Mouse (Mus musculus): ENCODE measurements around the gene Prss57. TPM values are rescaled to one million over a fixed set of nuclear protein-coding genes. Genes with fewer than 3 reads are reported as not detected.

The Prss57 gene
- total RNA-seq (2014; fragmentation: Nextera tagmentation) (not detected in 2 replicates), total RNA-seq (2017) (0.05 TPM in 1 of 2 replicates, not detected in the other), polyA plus RNA-seq (2012) (not detected in 2 replicates)

GRCm38 (mm10) chr10:79790861-79791260 lies at the start of gene Prss57:
Prss57 (minus strand) TSS chr10:79790961.
- ATAC-seq (ENCODE audit: extremely low read depth, insufficient number of reproducible peaks, low FRiP score, poor library complexity, severe bottlenecking) (no peak), DNase-seq (ENCODE audit: low spot score) (no peak)
- 0 out of 2 replicates have a peak, but pooled peaks cover 2% of the 10 kb centered on the region for H3K9me3 ChIP-seq (replicated peaks)
- peaks cover 25% of the 10 kb centered on the region for H3K4me1 ChIP-seq (ENCODE audit: insufficient read depth, low read depth, low read length)
- H3K36me3 ChIP-seq (replicated peaks) = no peaks in the 10 kb centered on the region
- no peak for TF ChIP-seq GATA2 (IDR thresholded peaks at IDR 0.05; ENCODE audit: borderline replicate concordance, low read depth, low read length)
- TF ChIP-seq CTCF (IDR thresholded peaks at IDR 0.05; ENCODE audit: low read depth, low read length) = no peak
- no peak for TF ChIP-seq POLR2AphosphoS5 (IDR thresholded peaks at IDR 0.05; ENCODE audit: insufficient replicate concordance, low read depth, low read length)
- no peak for TF ChIP-seq GATA1 (IDR thresholded peaks at IDR 0.05; ENCODE audit: borderline replicate concordance, low read length)
- TF ChIP-seq TAL1 (conservative IDR thresholded peaks at IDR 0.05; ENCODE audit: low read depth, low read length) = no peak
- H3K27me3 ChIP-seq (ENCODE audit: insufficient read depth, low read length) = peaks cover 40% of the 10 kb centered on the region
- H3K4me3 ChIP-seq (ENCODE audit: low read depth, low read length) = no peak within 1 kb of the TSS

- no peak for DNase-seq (ENCODE audit: low spot score)
- no peaks in the 10 kb centered on the region for H3K36me3 ChIP-seq (replicated peaks)
- TF ChIP-seq TAL1 (conservative IDR thresholded peaks at IDR 0.05; ENCODE audit: low read depth, low read length) (no peak; the same call in 1 of the 2 replicates), CTCF (IDR thresholded peaks at IDR 0.05; ENCODE audit: low read depth, low read length) (no peak), POLR2AphosphoS5 (IDR thresholded peaks at IDR 0.05; ENCODE audit: insufficient replicate concordance, low read depth, low read length) (no peak), GATA2 (IDR thresholded peaks at IDR 0.05; ENCODE audit: borderline replicate concordance, low read depth, low read length) (no peak), GATA1 (IDR thresholded peaks at IDR 0.05; ENCODE audit: borderline replicate concordance, low read length) (no peak)
- H3K4me3 ChIP-seq (ENCODE audit: low read depth, low read length) = no peak overlapping the region
- peaks cover 15% of the 10 kb centered on the region for H3K4me1 ChIP-seq (ENCODE audit: insufficient read depth, low read depth, low read length)
- ATAC-seq (ENCODE audit: extremely low read depth, insufficient number of reproducible peaks, low FRiP score, poor library complexity, severe bottlenecking) = no peak
- peaks cover 41% of the 10 kb centered on the region for H3K27me3 ChIP-seq (ENCODE audit: insufficient read depth, low read length)
- 0 out of 2 replicates have a peak, but pooled peaks cover 4% of the 10 kb centered on the region for H3K9me3 ChIP-seq (replicated peaks)
Observed at GRCm38 (mm10) chr10:79840091-79840490, 49.3 kb upstream of the Prss57 start.

GRCm38 (mm10) chr10:79838151-79838550 lies 47.4 kb upstream of the Prss57 start:
- Histone ChIP-seq H3K9me3 (replicated peaks) (0 out of 2 replicates have a peak, but pooled peaks cover 4% of the 10 kb centered on the region), H3K27me3 (ENCODE audit: insufficient read depth, low read length) (peaks cover 26% of the 10 kb centered on the region), H3K4me1 (ENCODE audit: insufficient read depth, low read depth, low read length) (peaks cover 18% of the 10 kb centered on the region), H3K4me3 (ENCODE audit: low read depth, low read length) (no peak overlapping the region), H3K36me3 (replicated peaks) (no peaks in the 10 kb centered on the region)
- TF ChIP-seq GATA1 (IDR thresholded peaks at IDR 0.05; ENCODE audit: borderline replicate concordance, low read length) = no peak
- no peak for TF ChIP-seq POLR2AphosphoS5 (IDR thresholded peaks at IDR 0.05; ENCODE audit: insufficient replicate concordance, low read depth, low read length)
- no peak for TF ChIP-seq CTCF (IDR thresholded peaks at IDR 0.05; ENCODE audit: low read depth, low read length)
- no peak for TF ChIP-seq GATA2 (IDR thresholded peaks at IDR 0.05; ENCODE audit: borderline replicate concordance, low read depth, low read length)
- no peak for TF ChIP-seq TAL1 (conservative IDR thresholded peaks at IDR 0.05; ENCODE audit: low read depth, low read length)
- ATAC-seq (ENCODE audit: extremely low read depth, insufficient number of reproducible peaks, low FRiP score, poor library complexity, severe bottlenecking) (no peak), DNase-seq (ENCODE audit: low spot score) (no peak)

GRCm38 (mm10) chr10:79836918-79837317 lies 46.2 kb upstream of the Prss57 start:
- no peaks in the 10 kb centered on the region for H3K36me3 ChIP-seq (replicated peaks)
- peaks cover 30% of the 10 kb centered on the region for H3K27me3 ChIP-seq (ENCODE audit: insufficient read depth, low read length)
- no peak for DNase-seq (ENCODE audit: low spot score)
- TF ChIP-seq POLR2AphosphoS5 (IDR thresholded peaks at IDR 0.05; ENCODE audit: insufficient replicate concordance, low read depth, low read length) (no peak), GATA1 (IDR thresholded peaks at IDR 0.05; ENCODE audit: borderline replicate concordance, low read length) (no peak)
- H3K9me3 ChIP-seq (replicated peaks) = 0 out of 2 replicates have a peak, but pooled peaks cover 4% of the 10 kb centered on the region
- H3K4me3 ChIP-seq (ENCODE audit: low read depth, low read length) = no peak overlapping the region
- H3K4me1 ChIP-seq (ENCODE audit: insufficient read depth, low read depth, low read length) = peaks cover 16% of the 10 kb centered on the region
- ATAC-seq (ENCODE audit: extremely low read depth, insufficient number of reproducible peaks, low FRiP score, poor library complexity, severe bottlenecking) = no peak

DNA sequence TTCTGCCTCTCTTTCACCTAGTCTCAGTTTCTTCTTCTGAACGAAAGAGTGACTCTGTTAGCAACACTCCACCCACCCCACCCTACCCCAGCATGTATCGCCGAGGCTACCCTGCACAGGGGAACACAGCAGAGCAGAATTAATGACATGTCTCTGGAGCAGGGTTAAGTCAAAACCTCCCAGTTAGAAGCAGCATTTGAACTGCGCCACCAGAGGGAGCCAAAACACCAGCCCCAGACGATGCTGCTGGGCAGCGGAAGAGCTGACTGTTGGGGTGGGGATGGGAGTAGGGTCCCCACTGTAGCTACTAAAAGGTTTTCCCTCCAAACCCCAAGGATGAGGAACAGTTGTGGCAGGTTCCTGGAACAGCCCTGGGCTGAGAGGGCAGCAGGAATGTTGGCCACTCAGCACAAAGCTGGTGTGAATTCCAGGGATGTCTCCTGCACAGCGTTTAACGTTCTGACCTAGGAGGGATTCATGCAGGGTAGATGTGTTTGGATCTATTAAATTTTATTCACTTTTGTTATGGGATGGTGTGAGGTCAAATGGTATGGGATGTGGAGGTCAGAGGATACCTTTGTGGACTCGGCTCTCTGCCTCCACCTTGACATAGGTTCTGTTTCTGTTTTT lies 44.1 kb upstream of the Prss57 start:
- Histone ChIP-seq H3K4me3 (ENCODE audit: low read depth, low read length) (no peak overlapping the region), H3K4me1 (ENCODE audit: insufficient read depth, low read depth, low read length) (0 out of 2 replicates have a peak, but pooled peaks cover 3% of the 10 kb centered on the region), H3K36me3 (replicated peaks) (no peaks in the 10 kb centered on the region), H3K27me3 (ENCODE audit: insufficient read depth, low read length) (peaks cover 36% of the 10 kb centered on the region), H3K9me3 (replicated peaks) (0 out of 2 replicates have a peak, but pooled peaks cover 4% of the 10 kb centered on the region)
- no peak for TF ChIP-seq GATA2 (IDR thresholded peaks at IDR 0.05; ENCODE audit: borderline replicate concordance, low read depth, low read length)
- TF ChIP-seq CTCF (IDR thresholded peaks at IDR 0.05; ENCODE audit: low read depth, low read length) = peak; percentile 75; the same call in 1 of the 2 replicates
- DNase-seq (ENCODE audit: low spot score) = peak; percentile 55
- ATAC-seq (ENCODE audit: extremely low read depth, insufficient number of reproducible peaks, low FRiP score, poor library complexity, severe bottlenecking) = no peak

DNA sequence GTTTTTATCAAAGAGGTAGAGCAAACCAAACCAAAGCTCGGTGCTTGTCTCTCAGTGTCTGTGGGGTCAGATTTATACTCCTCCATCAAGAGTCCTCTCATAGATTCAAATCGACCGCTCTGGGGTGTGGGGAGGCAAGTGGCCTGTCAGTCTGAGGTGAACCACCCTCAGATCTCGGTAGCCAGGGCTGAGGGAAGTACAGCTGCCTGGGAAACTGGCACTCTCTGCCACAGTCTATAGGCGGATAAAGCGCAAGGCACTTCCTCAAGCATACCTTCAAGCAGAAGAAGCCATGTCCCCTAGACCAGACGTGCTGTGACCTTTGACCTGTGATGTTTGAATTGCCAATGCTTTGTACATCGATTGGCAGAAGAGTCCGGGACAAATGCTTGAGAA lies 42.0 kb upstream of the Prss57 start:
- DNase-seq (ENCODE audit: low spot score) (no peak), ATAC-seq (ENCODE audit: extremely low read depth, insufficient number of reproducible peaks, low FRiP score, poor library complexity, severe bottlenecking) (no peak)
- Histone ChIP-seq H3K4me3 (ENCODE audit: low read depth, low read length) (no peak overlapping the region), H3K4me1 (ENCODE audit: insufficient read depth, low read depth, low read length) (0 out of 2 replicates have a peak, but pooled peaks cover 3% of the 10 kb centered on the region), H3K27me3 (ENCODE audit: insufficient read depth, low read length) (peaks cover 46% of the 10 kb centered on the region), H3K9me3 (replicated peaks) (0 out of 2 replicates have a peak, but pooled peaks cover 4% of the 10 kb centered on the region), H3K36me3 (replicated peaks) (no peaks in the 10 kb centered on the region)
- TF ChIP-seq TAL1 (conservative IDR thresholded peaks at IDR 0.05; ENCODE audit: low read depth, low read length) (no peak), GATA2 (IDR thresholded peaks at IDR 0.05; ENCODE audit: borderline replicate concordance, low read depth, low read length) (no peak), POLR2AphosphoS5 (IDR thresholded peaks at IDR 0.05; ENCODE audit: insufficient replicate concordance, low read depth, low read length) (no peak), CTCF (IDR thresholded peaks at IDR 0.05; ENCODE audit: low read depth, low read length) (no peak), GATA1 (IDR thresholded peaks at IDR 0.05; ENCODE audit: borderline replicate concordance, low read length) (no peak)

Measured in G1E (cell line).